Mouse (Mus musculus): ENCODE data around the gene Ttc7b. TPM values are rescaled to one million over a fixed set of nuclear protein-coding genes. Genes with fewer than 3 reads are reported as not detected.

Gene Ttc7b
- polyA plus RNA-seq, 1 experiment: 18.2 TPM

- H3K36me3 ChIP-seq (ENCODE audit: control insufficient read depth, insufficient read depth): no peaks in the 10 kb centered on the region
- no peaks in the 10 kb centered on the region for H3K79me2 ChIP-seq (ENCODE audit: control insufficient read depth, insufficient read depth)
- H3K27me3 ChIP-seq (ENCODE audit: control insufficient read depth, insufficient read depth, insufficient read length): no peaks in the 10 kb centered on the region
- TF ChIP-seq REST (IDR thresholded peaks at IDR 0.05; ENCODE audit: insufficient read depth, insufficient read length): no peak
- TF ChIP-seq MAX (IDR thresholded peaks at IDR 0.05; ENCODE audit: low read depth): no peak
- TF ChIP-seq SRF (IDR thresholded peaks at IDR 0.05; ENCODE audit: control insufficient read depth, insufficient read length, low read depth): no peak
- no peak for TF ChIP-seq E2F4 (IDR thresholded peaks at IDR 0.05; ENCODE audit: insufficient read depth)
- TF ChIP-seq USF1 (IDR thresholded peaks at IDR 0.05; ENCODE audit: low read depth): no peak
- TF ChIP-seq CEBPB (IDR thresholded peaks at IDR 0.05; ENCODE audit: insufficient read depth, poor library complexity, severe bottlenecking): no peak
- no peak overlapping the region for H3ac ChIP-seq (ENCODE audit: control insufficient read depth, insufficient read length)
- no peak overlapping the region for H3K4me2 ChIP-seq (ENCODE audit: low read depth)
- H3K4me3 ChIP-seq: no peak overlapping the region
Observed at GRCm38 (mm10) chr12:100294457-100294856, 226.2 kb downstream of the Ttc7b start.

- Histone ChIP-seq H3ac (ENCODE audit: control insufficient read depth, insufficient read length) (no peak overlapping the region), H3K4me3 (no peak overlapping the region), H3K79me2 (ENCODE audit: control insufficient read depth, insufficient read depth) (no peaks in the 10 kb centered on the region), H3K36me3 (ENCODE audit: control insufficient read depth, insufficient read depth) (no peaks in the 10 kb centered on the region), H3K4me2 (ENCODE audit: low read depth) (no peak overlapping the region), H3K27me3 (ENCODE audit: control insufficient read depth, insufficient read depth, insufficient read length) (no peaks in the 10 kb centered on the region)
- TF ChIP-seq E2F4 (IDR thresholded peaks at IDR 0.05; ENCODE audit: insufficient read depth): no peak
- no peak for TF ChIP-seq MAX (IDR thresholded peaks at IDR 0.05; ENCODE audit: low read depth)
- no peak for TF ChIP-seq REST (IDR thresholded peaks at IDR 0.05; ENCODE audit: insufficient read depth, insufficient read length)
- no peak for TF ChIP-seq MYOD1 (IDR thresholded peaks at IDR 0.05; ENCODE audit: control insufficient read depth in 1 of 3, insufficient read length in 2 of 3, low read depth in 2 of 3)
- TF ChIP-seq TCF3 (IDR thresholded peaks at IDR 0.05; ENCODE audit: insufficient read length, low read depth): no peak
- TF ChIP-seq MYOG (IDR thresholded peaks at IDR 0.05; ENCODE audit: control insufficient read depth in 1 of 3, insufficient read depth in 1 of 3, insufficient read length in 2 of 3, low read depth in 2 of 3): no peak
- no peak for TF ChIP-seq CEBPB (IDR thresholded peaks at IDR 0.05; ENCODE audit: insufficient read depth, poor library complexity, severe bottlenecking)
- TF ChIP-seq POLR2AphosphoS2 (IDR thresholded peaks at IDR 0.05; ENCODE audit: insufficient read length, low read depth): no peak
- TF ChIP-seq SRF (IDR thresholded peaks at IDR 0.05; ENCODE audit: control insufficient read depth, insufficient read length, low read depth): no peak
- no peak for TF ChIP-seq TCF12 (IDR thresholded peaks at IDR 0.05; ENCODE audit: insufficient read depth, poor library complexity, severe bottlenecking)
- no peak for TF ChIP-seq USF1 (IDR thresholded peaks at IDR 0.05; ENCODE audit: low read depth)
Observed at GRCm38 (mm10) chr12:100293956-100294355, 226.7 kb downstream of the Ttc7b start.

GRCm38 (mm10) chr12:100290711-100291685, 229.6 kb downstream of the Ttc7b start:
- no peaks in the 10 kb centered on the region for H3K36me3 ChIP-seq (ENCODE audit: control insufficient read depth, insufficient read depth)
- no peak overlapping the region for H3K4me3 ChIP-seq
- no peaks in the 10 kb centered on the region for H3K27me3 ChIP-seq (ENCODE audit: control insufficient read depth, insufficient read depth, insufficient read length)
- no peak for TF ChIP-seq TCF12 (IDR thresholded peaks at IDR 0.05; ENCODE audit: insufficient read depth, poor library complexity, severe bottlenecking)
- no peak for TF ChIP-seq USF1 (IDR thresholded peaks at IDR 0.05; ENCODE audit: low read depth)
- no peak for TF ChIP-seq E2F4 (IDR thresholded peaks at IDR 0.05; ENCODE audit: insufficient read depth)
- TF ChIP-seq POLR2A (IDR thresholded peaks at IDR 0.05; ENCODE audit: insufficient read length, low read depth): no peak
- TF ChIP-seq MAX (IDR thresholded peaks at IDR 0.05; ENCODE audit: low read depth): no peak
- no peak for TF ChIP-seq MYOG (IDR thresholded peaks at IDR 0.05; ENCODE audit: control insufficient read depth in 1 of 3, insufficient read depth in 1 of 3, insufficient read length in 2 of 3, low read depth in 2 of 3)
- no peak for TF ChIP-seq POLR2AphosphoS2 (IDR thresholded peaks at IDR 0.05; ENCODE audit: insufficient read length, low read depth)
- H3K79me2 ChIP-seq (ENCODE audit: control insufficient read depth, insufficient read depth): no peaks in the 10 kb centered on the region
- H3K4me2 ChIP-seq (ENCODE audit: low read depth): no peak overlapping the region
- H3ac ChIP-seq (ENCODE audit: control insufficient read depth, insufficient read length): no peak overlapping the region

- H3K4me2 ChIP-seq (ENCODE audit: low read depth): no peak overlapping the region
- H3K36me3 ChIP-seq (ENCODE audit: control insufficient read depth, insufficient read depth): no peaks in the 10 kb centered on the region
- H3ac ChIP-seq (ENCODE audit: control insufficient read depth, insufficient read length): no peak overlapping the region
- no peaks in the 10 kb centered on the region for H3K27me3 ChIP-seq (ENCODE audit: control insufficient read depth, insufficient read depth, insufficient read length)
- no peak for TF ChIP-seq USF1 (IDR thresholded peaks at IDR 0.05; ENCODE audit: low read depth)
- no peak for TF ChIP-seq REST (IDR thresholded peaks at IDR 0.05; ENCODE audit: insufficient read depth, insufficient read length)
- no peak overlapping the region for H3K4me3 ChIP-seq
- H3K79me2 ChIP-seq (ENCODE audit: control insufficient read depth, insufficient read depth): no peaks in the 10 kb centered on the region
Observed at GRCm38 (mm10) chr12:100290178-100290531, 230.5 kb downstream of the Ttc7b start.

- Histone ChIP-seq H3K79me2 (ENCODE audit: control insufficient read depth, insufficient read depth) (no peaks in the 10 kb centered on the region), H3K4me3 (no peak overlapping the region), H3ac (ENCODE audit: control insufficient read depth, insufficient read length) (no peak overlapping the region), H3K4me2 (ENCODE audit: low read depth) (no peak overlapping the region), H3K36me3 (ENCODE audit: control insufficient read depth, insufficient read depth) (no peaks in the 10 kb centered on the region), H3K27me3 (ENCODE audit: control insufficient read depth, insufficient read depth, insufficient read length) (no peaks in the 10 kb centered on the region)
- TF ChIP-seq REST (IDR thresholded peaks at IDR 0.05; ENCODE audit: insufficient read depth, insufficient read length): no peak
Observed at GRCm38 (mm10) chr12:100289267-100290177, 231.1 kb downstream of the Ttc7b start.
